Mouse (Mus musculus) CD4-positive helper T cell, adult 2 months (primary cell): Measurements from ENCODE around the gene S100a7a.

Experiments used
- DNase-seq: peaks from one replicate; pipeline ENCODE4 v3.0.0-alpha.2; 2012; ENCODE audit warnings: low read depth, missing footprints, low spot score

S100a7a gene

DNA sequence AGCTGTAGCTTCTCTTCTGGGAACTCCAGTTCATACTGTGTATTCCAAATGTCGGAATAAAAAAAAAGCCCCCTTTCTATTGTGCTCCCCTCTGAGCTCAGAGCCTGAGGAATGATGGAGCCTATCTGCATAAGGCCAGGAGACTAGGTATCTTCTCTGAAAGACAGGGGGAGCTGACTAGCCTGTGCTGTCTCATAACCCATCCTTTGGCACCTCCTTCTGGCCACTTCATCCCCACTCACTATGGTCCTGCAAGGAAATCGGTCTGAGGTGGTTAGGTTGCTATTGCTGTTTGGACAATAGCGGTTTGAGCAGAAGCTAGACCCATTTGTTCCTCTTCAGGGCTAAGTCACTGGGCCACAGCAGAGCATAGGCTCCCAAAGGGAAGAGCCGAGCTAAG, 26.0 kb upstream of the S100a7a start:
- DNase-seq: peak; percentile 49

DNA sequence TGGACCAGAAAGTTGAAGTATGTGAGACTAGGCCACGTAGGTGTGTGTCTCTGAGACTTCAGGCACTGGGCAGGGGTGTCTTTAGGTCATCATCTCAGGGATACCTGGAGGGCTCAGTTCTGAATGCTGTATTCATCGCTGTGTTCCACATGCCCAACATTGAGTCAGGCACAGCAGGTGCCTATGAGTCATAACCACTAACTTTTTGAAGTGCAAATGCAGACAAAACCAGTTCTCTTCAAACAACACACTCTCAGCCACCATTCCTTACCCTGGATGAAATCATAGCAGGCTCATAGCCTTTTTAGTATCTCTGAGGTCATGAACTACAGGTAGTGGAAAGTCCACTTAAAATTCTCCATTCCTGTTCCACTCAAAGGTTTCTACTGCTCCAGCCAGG, 24.5 kb upstream of the S100a7a start:
- no peak for DNase-seq

DNA sequence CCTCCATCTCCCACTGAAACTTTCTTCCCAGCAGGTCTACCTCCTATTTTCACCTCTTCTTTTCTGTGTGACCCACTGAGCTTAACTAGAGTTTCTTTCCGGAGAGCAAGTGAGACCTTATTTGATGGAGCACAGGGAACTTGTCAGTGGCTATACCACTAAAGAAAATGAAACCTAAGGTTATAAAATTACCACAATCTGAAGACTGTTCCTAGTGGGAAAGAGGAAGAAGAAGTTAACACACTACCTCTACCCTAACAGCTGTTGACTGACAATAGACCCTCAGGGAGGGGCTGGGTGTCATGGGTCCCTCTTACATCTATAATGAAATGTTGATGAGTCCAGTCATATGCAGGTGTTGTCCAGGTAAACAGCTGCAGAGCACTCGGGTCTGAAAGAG, 21.8 kb upstream of the S100a7a start:
- DNase-seq: no peak

DNA sequence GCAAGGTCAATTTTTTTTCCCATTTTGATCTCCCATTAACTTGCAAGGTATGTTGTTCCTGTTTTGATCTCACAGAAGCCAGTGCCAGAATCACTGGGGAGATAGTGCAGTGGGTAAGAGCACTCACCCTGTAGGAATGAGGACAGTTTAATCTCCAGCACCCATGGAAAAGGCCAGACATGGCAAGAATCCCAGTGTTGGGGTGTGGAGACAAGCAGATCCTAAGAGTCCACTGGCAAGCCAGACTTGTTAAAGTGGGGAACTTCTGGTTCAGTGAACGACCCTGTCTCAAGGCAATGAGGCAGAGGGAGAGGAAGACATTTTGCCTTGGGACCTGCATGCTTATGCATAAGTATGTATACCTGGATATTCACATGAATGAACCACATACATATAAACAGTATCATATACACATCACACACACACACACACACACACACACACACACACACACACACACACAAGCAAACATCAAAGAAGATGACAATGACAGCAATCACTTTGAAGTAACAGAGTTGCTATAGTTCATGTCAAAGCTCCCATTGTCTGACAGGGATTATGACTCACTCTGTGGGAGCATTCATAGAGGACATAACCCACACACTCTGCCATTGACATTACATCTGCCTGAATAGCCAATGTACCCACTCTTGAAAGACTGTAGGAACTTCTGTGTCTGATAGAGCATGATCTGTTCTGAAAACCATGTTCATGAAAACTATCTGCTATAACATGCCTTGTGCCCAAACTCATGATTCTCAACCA, 15.1 kb upstream of the S100a7a start:
- no peak for DNase-seq

DNA sequence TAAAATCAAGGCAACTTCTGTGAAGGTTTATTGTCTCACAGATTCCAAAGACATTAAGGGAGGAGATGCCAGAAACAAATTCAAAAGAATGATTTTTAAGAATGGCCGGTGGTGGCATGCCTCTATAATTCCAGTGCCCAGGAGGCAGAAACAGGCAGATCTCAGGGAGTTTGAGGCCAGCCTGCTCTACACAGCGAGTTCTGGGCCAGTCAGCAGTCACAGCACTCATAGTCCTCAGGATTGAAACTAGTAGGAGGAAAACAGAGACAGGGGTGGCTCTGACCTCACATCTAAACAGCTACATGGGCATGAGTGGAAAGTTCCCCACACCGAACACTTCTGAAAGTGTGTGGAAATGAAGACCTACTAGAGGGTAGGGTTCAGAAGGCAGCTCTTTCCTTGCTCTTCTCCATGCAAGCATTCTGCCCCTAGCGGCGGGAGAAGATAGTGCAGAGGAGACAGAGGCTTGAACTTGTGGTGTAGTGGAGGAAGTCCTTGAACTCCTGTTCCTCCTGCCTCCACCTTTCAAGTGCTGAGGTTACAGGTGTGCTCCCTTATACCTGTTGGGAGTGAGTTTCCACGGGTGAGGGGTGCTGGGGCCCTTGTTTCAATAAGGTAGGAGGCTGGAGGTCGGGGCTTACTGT, 14.2 kb upstream of the S100a7a start:
- peak; percentile 68 for DNase-seq

DNA sequence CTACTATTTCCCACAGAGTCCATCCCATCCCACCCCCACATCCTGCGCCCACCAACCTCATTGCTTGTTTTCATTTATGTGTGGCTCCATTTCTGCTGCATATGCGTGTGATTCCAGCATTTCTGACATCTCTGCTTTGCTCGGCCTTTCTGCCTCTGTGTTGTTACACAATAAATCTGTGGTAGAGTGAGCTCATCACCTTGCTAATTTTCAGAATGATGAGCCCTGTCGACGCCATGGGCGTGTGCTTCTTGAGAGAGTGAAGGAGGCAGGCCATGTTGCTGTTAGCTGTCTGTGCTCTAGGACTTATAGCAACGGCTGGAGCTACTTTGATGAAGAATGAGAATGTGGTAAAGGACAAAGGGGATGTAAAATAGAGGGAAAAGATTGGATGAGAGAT, 12.8 kb upstream of the S100a7a start:
- DNase-seq: no peak

DNA sequence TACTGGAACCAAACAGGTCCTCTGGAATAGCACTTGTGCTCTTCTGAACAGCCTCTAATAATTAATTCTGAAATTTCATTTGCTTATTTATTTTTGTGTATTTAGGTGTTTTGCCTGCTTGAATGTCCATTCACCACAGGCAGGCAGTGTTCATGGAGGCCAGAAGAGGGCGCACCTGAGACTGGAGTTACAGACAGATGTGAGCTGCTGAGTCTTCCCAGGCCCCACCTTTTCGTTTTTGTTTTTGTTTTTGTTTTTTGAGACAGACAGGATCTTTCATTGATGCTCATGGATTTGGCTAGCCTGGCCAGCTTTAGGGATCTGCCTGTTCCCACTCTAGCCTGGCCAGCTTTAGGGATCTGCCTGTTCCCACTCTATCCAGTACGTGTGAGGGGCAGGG, 9.6 kb upstream of the S100a7a start:
- DNase-seq: peak; percentile 36

DNA sequence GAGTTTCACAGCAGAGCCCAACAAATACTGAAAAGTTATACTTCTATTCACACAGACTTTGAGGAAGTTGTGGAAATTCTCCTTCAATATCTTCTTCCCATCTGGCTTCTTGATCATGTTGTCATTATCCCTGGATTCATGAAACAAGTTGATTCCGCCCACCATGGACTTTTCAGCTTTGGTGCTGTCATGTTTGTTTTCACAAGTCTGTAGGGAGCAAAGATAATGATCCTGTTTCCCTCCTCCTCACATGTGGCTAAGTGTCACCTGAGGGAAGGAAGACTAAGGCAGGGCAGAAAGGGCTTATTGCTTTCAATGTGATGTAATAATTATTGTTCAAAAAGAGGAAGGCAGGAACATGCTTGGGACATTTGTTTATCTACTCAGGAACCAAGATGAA, 6.5 kb upstream of the S100a7a start:
- DNase-seq: no peak

DNA sequence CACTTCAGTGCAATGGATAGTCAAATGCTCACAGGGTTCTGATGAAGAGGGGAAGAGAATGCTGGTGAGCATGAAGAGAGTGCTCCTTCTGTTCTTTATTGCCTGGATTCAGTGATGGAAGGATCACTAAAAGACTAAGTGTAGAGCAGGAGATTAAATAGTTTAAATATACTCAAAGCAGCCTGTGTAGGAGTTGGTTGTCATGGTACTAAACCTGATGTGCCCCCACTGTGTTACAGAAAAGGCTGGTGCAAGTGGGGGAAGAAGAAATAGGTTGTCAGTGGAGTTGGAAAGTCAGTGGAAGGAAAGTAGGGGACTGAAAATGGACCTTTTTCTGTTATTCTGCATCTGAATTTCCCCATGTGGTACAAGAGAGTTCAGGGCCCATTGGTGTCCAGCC, 4.8 kb upstream of the S100a7a start:
- DNase-seq: no peak

DNA sequence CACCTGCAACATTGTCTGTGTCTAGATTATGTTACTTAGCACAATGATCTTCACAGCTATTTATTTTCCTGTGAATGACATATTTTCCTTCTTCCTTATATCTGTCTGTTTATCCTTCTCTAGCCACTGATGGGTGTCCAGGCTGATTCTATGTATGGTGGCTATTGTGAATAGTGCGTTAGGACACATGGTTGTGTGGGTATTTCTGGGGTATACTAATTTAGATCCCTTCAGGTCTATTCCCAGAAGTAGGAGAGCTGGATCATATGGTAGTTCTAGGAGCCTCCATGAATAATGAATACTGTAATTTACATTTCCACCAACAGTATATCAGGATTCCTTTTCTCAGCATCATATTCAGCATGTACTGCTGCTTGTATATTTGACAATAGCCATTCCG, 4.0 kb upstream of the S100a7a start:
- no peak for DNase-seq

DNA sequence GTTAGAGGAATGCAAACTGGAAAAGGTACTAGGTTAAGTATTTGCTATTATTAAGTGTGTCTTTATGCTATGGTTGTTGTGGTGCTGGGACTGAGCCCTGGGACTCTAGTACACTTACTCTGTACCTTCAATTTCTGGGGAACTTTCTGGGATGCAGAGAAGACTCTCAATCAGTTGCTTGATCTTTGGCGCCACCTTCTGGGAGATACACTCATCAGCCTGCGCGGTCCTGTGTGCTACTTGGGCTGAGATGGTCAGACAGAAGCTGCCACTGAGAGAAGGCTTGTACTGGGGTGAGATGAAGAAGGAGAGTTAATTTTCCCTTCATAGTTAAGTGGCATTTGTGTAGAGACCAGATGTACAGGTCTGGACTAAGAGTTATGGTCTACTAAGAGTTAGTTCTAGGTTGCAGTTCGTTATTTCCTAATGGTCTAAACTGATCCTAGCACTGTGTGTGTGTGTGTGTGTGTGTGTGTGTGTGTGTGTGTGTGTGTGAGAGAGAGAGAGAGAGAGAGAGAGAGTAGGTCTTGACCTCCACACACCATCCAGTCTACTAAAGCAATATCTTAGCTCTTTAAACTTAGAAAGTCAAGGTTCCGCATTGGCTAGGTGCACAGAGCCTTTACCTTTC, 824 bp upstream of the S100a7a start:
- DNase-seq: peak; percentile 44

DNA sequence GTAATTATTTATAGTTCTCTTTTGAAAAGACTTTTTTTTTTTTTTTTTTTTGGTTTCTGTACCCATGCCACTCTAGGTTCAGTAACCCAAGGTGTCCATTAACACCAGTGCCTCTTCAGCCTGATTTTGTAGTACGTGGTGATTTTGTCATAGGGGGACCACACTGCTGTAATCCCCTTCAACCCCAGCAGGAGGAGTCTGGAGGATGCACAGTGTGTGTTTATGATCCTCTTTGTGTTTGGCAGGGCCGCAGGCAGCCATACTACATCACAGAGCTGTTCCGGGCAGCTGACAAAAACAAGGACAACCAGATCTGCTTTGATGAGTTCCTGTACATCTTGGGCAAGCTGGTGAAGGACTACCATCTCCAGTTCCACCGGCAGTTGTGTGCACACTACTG, 3.6 kb downstream of the S100a7a start:
- no peak for DNase-seq

DNA sequence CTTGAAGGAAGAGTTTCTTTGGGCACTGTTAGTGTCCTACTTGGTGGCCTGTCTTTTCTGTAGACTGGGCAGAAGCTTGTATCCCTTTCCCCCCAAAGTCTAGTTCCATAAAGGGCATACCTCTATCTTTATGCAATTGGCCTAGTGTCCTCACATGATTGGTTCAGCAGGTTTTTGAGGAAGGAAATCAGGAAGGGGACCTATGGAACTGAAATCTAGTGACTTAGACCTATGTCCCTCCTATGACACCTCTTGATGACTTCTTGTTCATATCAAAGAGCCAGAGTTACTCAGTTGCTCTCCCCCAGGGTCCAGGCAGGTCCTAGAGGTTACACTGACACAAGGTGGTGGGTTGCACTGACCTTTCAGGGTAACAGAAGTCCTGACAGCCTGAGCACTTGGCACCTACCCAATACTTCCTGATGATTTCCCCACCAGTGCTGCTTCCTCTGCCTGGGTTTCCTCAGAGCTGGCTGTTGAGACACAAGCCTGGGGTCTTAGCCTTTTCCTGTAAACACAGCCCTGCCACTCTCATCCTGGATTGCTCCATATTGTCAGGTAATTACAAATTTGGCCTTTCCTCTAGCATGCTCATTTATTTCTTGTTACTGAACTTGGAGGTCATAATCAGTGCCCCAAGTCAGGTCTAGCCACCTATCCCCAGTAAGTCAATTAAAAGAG, 5.7 kb downstream of the S100a7a start:
- DNase-seq: no peak

DNA sequence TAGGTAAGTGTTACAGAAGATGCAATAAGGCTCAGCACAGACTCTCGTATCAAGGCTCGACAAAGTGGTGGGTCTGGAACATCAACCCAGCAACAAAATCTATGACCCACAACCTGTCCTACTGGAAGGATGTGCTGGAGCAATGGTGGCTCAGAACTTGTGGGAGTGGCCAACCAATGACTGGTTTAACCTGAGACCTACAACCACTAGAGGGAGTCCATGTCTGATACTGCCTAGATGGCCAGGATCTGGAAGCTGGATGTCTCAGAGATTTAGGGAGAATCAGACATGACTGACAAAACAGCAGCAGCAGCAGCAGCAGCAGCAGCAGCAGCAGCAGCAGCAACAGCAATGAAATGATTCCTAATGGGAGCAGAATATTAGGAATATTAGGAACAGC, 10.4 kb downstream of the S100a7a start:
- DNase-seq: peak; percentile 4

DNA sequence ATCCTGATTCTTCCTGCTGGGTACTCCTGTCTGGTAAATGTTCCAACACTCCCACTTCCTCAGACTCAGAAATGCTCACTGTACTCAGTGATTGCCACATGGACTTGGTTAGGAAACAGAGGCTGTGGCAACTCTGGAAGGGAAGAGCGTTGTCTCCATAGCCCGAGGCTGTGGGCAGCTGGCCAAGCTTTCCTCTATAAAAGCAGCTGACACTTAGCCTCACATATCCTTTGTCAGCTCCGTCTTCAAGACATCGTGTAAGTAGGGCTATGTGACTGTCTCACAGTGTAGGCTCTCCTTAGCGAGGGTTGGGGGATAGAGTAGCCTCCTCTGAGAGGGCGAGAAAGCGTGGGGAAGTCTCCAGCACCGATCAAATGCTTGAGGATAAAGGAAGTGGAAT, 15.0 kb downstream of the S100a7a start, which contains the start of gene S100a8:
Gene S100a8, plus strand, starts transcription at position 133 of the 400 bp plus-strand sequence.
- no peak for DNase-seq

DNA sequence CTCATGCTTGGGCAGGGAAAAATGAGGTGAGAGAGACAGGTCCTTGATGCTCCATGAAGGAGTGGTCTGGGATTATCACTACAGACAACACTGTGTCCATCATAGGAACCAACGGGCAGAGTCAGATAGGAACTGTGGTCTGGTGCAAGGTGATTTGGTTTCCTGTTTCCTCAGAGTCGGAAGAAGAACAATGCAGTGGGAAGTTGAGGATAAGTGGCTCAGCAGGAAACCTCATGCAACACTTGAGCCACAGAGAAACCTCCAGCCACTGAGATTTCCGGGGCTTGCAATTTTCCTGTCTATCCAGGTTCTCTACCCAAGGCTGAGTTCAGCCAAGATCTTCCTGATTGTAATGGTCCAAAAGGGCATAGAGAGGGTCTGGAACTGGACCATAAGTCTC, 24.8 kb downstream of the S100a7a start:
- DNase-seq: no peak

DNA sequence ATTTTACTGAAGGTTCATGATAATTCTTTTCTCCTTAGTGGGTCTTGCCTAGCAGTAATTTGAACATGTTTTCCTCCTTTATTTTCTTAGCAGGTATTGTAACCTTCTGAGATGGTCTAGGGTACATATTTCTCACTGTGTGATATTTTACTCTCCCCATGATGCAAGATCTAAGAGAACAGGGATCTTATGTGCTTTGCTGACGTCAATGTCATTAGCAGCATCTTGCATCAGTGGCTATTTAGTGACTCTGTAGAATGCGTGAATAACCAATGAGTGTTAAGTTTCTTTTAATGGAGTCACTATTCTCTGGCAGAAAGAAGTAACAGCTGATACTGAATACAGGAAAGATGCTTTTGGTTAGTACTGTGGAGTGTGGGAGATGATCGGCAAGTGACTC, 30.1 kb downstream of the S100a7a start:
- no peak for DNase-seq

DNA sequence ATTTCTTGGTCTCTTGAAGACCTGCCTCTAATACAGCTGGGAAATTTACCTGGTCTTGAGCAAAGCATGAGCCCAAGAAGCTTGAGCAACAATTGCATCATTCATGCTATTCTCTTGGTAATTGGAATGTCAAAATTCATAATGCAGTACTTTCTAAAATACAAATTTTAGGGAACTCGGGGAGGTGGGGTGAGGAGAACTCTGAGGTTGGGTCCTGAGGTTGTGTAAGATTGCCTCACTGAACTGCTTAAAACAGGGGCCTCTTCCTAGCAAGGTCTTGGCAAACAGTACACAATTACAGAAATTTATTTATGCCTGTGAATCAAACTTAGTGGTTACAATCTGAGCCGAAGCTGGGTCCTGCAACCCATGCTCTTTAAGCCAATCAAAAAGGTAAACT, 33.0 kb downstream of the S100a7a start:
- no peak for DNase-seq

DNA sequence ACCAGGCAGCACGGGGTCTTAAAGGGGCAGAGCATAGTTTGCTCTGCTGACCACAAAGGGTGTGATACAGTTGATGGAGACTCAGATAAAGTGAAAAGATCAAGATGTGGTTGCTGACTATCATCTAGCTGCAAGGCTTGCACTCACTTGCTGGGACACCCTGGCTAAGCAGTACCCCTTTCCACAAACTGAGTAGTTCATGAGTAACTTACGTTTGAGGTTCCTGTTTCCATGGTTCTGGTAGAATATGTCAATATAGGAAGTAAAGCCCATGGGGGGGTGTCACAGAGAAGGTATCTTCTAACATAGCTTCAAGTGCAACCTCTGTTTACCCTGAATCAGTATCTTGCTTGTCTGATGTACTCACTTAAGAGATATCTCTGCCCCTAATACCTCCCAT, 39.7 kb downstream of the S100a7a start:
- DNase-seq: no peak

DNA sequence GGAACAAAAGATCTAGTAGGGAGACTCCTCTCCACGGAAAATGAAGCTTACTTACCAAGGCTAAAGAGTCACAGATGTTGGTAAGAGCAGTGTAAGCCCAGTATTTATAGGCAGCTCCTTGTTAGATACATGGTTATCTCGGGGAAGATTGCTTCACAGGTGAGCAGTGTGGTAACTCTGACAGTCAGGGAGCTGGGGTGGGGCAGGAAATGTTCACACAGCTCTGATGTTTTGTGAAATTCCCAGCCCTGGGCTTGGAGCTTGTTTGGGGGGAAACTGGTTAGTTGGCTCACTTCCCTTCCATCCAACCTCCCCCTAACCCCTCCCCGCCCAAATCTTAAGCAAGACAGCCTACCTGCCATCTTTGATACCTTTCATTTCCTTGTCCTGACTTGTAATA, 41.8 kb downstream of the S100a7a start, which contains the start of gene S100a9:
Gene S100a9, minus strand, starts transcription at position 109 of the 400 bp plus-strand sequence.
- no peak for DNase-seq

DNA sequence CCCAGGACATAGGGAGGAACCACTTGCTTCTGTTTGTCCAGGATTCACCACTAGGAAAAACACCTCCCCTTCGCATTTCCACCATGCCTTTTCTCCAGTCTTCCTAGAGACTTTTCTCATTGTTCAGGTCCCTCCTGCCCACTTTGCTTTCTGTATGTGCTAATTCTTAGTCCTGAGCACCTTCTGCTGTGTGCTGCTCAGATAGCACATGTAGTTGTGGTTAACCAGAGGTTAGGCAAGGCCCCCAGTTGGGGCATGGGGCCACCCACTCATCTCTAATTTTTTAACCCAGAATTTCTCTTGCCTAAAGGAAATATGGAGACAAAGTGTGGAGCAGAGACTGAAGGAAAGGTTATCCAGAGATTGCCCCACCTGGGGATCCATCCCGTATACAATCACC, 48.4 kb downstream of the S100a7a start:
- no peak for DNase-seq
